Mouse (Mus musculus): Measurements from ENCODE around the gene Mybph. TPM values are rescaled to one million over a fixed set of nuclear protein-coding genes. Genes with fewer than 3 reads are reported as not detected.
"Not testable (repeated sequence)": the region's sequence is repeated elsewhere in the genome, so short reads cannot be mapped to it uniquely, and the experiment has no call there.

Gene Mybph
- total RNA-seq, 2 experiments from 2014 or later: 0.16 TPM; not detected in 1

- DNase-seq (ENCODE audit: low spot score in 2 of 2): peak in 1 of 2 experiments; percentile 26
Measured at GRCm38 (mm10) chr1:134232326-134232725, 39.1 kb downstream of the Mybph start.

- DNase-seq (ENCODE audit: low spot score in 2 of 2): peak; percentile 73 to 74
Measured at GRCm38 (mm10) chr1:134232778-134233531, 39.7 kb downstream of the Mybph start.

GRCm38 (mm10) chr1:134233681-134234454 is 40.6 kb downstream of the Mybph start:
- DNase-seq (ENCODE audit: low spot score in 2 of 2): peak in 1 of 2 experiments; percentile 28

GRCm38 (mm10) chr1:134234455-134235390 is 41.5 kb downstream of the Mybph start:
- peak; percentile 61 to 70 for DNase-seq (ENCODE audit: low spot score in 2 of 2)

- DNase-seq (ENCODE audit: low spot score in 2 of 2): peak; percentile 29 to 35
Measured at GRCm38 (mm10) chr1:134235391-134235921, 42.2 kb downstream of the Mybph start, which contains the start of gene Adora1. TSS of gene Adora1 (minus strand) at chr1:134235431.

- DNase-seq (ENCODE audit: low spot score in 2 of 2): peak in 1 of 2 experiments; percentile 19
Measured at GRCm38 (mm10) chr1:134236142-134236541, 42.9 kb downstream of the Mybph start.

GRCm38 (mm10) chr1:134237438-134237837 is 44.2 kb downstream of the Mybph start:
- no peak for DNase-seq (ENCODE audit: low spot score in 2 of 2)

GRCm38 (mm10) chr1:134240701-134241100 is 47.5 kb downstream of the Mybph start:
- no peak for DNase-seq (ENCODE audit: low spot score in 2 of 2)

- DNase-seq (ENCODE audit: low spot score in 2 of 2): no peak
Measured at GRCm38 (mm10) chr1:134241298-134241697, 48.0 kb downstream of the Mybph start.

DNA sequence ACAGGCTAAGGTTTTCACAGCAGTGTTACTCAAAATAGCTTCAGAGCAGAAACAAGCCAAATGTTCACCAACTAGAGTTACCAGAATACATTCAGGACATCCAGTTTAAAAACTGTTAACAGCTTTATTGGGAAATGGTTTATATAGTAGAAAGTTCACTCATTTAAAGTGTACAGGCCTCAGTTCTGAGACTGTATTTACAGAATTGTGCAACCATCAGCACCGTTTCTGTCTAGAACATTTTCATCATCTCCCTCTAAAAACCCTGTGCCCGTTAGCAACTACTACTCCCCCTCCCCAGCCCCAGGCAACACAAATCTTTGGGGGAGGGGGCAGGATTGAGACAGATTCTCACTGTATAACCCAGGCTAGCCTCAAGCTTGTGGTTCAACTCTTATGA is 49.0 kb downstream of the Mybph start:
- DNase-seq (ENCODE audit: low spot score in 2 of 2): no peak

DNA sequence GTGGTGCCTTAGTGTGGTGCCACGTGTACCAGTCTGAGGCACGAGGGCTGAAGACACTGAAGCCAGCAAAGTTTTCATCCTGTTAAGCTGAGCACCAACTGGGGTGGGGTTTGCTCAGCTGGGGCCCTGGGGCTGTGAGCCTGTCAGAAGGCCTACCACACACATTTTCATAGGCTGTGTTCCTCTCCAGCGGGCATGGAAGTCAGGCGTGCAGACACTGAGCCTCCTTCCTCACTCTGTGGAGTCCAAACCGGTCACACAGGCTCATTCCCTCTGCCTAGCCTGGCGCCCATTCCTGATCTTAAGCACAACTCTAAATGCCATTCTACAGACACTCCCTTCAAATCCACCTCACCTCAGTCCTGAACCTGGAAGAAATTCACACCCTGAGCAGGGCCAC is 50.3 kb downstream of the Mybph start:
- DNase-seq (ENCODE audit: low spot score in 2 of 2): no peak

GRCm38 (mm10) chr1:134243948-134244914 is 51.0 kb downstream of the Mybph start:
- peak; percentile 91 to 93 for DNase-seq (ENCODE audit: low spot score in 2 of 2)

DNA sequence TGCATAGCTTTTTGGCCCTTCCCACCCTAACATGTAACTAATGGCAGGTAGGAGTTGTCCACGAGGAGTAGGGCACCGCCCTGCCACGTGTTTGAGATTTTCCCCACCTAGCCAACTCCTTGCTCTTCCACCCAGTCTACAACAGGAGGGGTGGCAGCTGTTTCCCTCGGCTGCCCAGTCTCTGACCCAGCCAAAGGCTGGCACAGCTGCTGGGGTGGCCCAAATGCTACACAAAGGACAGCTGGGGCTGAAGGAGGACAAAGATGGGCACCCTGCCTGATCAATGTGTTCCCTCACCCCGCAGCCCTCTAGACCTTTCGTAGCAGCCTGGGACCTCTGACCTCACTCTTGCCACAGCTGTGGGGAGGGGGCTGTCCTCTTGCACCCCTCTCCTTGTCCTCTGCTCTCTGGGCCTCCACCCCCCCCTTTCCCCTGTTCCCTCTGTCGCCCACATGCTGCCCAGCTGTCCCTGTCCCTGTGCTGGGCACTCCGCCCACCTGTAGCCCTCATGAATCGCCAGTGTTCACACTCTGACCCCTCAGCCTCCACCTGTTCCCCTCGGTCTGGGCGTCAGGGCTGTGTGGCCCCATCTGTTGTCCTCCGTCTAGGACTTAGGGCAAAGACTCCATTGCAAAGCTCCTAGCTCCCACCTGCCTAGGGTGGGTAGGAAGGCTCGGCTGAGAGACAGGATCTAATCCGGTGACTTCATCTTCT is 51.9 kb downstream of the Mybph start:
- no peak for DNase-seq (ENCODE audit: low spot score in 2 of 2)

DNA sequence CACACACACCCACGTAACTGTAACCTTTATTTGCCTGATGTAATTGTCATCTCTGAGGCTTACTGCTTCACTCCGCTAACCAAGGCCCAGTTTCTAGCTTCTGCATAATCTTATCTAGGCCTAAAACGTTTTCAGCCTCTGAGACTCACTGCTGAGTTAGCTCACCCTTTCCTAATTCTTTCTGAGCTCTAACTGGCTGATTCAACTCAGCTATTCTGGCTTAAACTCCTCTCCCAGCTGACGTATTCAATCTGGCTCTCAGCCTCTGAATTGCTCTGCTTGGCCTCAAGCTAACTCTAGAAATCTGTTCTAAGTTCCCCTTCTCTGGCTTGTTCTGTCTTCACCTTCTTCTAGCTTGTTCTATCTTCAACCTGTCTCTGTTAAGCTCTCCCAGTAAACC is 53.3 kb downstream of the Mybph start:
- DNase-seq (ENCODE audit: low spot score in 2 of 2): no peak

DNA sequence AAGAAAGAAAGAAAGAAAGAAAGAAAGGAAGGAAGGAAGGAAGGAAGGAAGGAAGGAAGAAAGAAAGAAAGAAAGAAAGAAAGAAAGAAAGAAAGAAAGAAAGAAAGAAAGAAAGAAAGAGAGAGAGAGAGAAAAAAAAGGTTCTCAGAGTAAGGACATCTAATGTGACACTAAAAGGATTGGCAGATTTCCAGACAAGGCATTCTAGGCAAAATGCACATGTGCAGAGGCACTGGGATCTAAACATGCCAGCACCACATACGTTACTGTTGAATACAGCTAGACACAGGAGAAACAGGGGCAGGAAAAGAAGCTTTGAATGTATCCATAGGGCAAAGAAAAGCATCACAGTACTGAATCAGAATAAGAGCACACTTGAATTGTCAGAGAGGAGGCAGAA is 56.4 kb downstream of the Mybph start:
- not testable (repeated sequence) for DNase-seq (ENCODE audit: low spot score in 2 of 2)

Data from adrenal gland, adult 18-20 months (tissue).